Mouse (Mus musculus): ENCODE data around the gene Kcnj12.

GRCm38 (mm10) chr11:61108911-61109361 lies 86.6 kb downstream of the Kcnj12 start:
- TF ChIP-seq CTCF (conservative IDR thresholded peaks at IDR 0.05 in 1 of 2, IDR thresholded peaks at IDR 0.05 in 1 of 2; ENCODE audit: low read depth in 2 of 2, low read length in 2 of 2) (no peak; a peak in 1 of 4 replicates), MAFK (IDR thresholded peaks at IDR 0.05; ENCODE audit: insufficient replicate concordance, low read length) (peak; percentile 93), CHD2 (IDR thresholded peaks at IDR 0.05; ENCODE audit: low read length) (peak; percentile 95), ZC3H11A (IDR thresholded peaks at IDR 0.05; ENCODE audit: low read depth, low read length) (no peak; the same call in 1 of the 2 replicates), NELFE (IDR thresholded peaks at IDR 0.05; ENCODE audit: low read depth, low read length) (no peak; the same call in 1 of the 2 replicates), GABPA (IDR thresholded peaks at IDR 0.05; ENCODE audit: insufficient replicate concordance, low read depth, low read length) (no peak), HCFC1 (IDR thresholded peaks at IDR 0.05; ENCODE audit: low read depth, low read length) (peak; percentile 52; the same call in 1 of the 2 replicates), RCOR1 (conservative IDR thresholded peaks at IDR 0.05; ENCODE audit: low read depth, low read length) (peak; percentile 99), SMC3 (IDR thresholded peaks at IDR 0.05; ENCODE audit: low read depth, low read length) (no peak; the same call in 1 of the 2 replicates), EP300 (IDR thresholded peaks at IDR 0.05; ENCODE audit: low read length) (peak; percentile 99), ZNF384 (IDR thresholded peaks at IDR 0.05; ENCODE audit: low read depth, low read length) (no peak), PAX5 (IDR thresholded peaks at IDR 0.05; ENCODE audit: low read length) (no peak), E2F4 (IDR thresholded peaks at IDR 0.05; ENCODE audit: insufficient replicate concordance, low read depth, low read length) (no peak)
